Mouse (Mus musculus) cerebellum, adult 9-11 months (tissue): ENCODE measurements around the gene Gm49711.

Experiments
- DNase-seq: peaks from one replicate; pipeline ENCODE4 v3.0.0; 2022

Gene Gm49711

DNA sequence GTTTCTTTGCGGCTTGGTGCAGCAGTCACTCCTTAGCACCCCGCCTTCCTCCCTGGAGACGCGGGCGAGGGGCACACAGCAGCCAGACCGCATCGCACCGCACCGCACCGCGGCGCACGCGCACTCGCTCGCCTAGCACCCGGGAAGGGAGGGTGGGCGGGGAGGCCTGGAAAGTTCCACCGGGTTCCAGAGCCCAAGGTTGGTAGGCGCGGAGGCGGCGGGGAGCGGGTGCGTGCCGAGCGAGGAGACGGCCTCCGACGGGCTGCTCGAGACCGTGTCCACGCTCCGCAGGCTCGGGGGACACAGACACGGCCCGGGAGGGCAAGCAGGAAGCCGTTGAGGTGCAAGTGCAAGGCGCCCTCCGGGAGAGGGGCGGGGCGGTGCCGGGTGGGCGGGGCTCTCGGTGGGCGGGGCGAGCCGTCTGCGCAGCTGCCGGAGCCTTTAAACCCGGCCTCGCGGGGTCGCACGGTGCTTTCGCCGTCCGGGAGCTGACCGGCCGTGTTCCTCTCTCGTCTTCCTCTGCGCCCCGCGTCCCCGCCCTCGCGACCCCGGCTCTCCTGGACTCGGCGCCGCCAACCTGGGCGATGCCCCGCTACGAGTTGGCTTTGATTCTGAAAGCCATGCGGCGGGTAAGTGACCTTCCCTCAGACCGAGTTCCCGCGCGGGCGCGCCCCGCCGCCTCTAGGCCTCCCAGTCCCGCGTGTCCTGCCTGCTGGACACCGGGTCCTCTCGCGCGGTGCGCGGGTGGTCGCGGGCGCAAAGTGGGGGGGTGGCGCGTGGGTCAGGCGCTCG lies at the start of gene Gm49711, which contains the start of the genes Mrps6 and Slc5a3:
Gene Gm49711, plus strand, starts transcription at position 465 of the 792 bp plus-strand sequence.
Gene Mrps6, plus strand, starts transcription at position 419 of the 792 bp plus-strand sequence.
Gene Slc5a3, plus strand, starts transcription at position 471 of the 792 bp plus-strand sequence.
- peak; percentile 88 for DNase-seq

DNA sequence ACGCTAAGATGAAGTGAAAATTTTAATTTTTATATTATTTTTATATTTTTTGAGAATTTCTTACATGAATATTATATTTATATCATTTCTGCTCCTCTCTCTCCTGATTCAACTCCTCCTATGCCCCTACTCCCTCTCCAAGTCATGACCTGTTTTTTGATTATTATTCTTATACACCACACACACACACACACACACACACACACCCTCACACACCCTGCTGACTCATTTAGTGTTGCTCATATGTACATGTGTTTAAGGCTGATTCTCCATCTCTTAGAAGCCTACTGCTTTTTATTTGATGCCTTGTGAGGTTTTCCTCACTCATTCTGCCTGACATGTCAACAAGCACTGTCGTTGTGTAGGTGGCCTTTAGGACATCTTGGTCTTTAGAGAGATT lies 48.5 kb upstream of the Gm49711 start:
- no peak for DNase-seq

DNA sequence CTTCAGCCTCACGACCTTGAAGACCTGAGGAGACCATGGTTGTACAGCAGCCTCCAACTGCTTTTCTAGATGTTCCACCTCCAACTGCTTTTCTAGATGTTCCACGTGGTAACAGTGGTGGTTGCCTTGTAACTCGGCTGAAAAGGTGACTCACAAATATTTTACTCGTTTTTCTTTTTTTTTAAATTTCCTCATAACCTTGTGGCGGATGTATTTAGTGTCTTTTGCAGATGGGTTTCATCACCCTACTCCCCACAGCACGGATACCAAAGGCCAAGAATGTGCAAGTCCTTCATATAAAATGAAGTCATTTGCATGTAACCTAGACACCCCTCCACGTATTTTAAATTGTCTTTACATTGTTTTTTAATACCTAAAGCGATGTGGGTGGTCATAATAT lies 41.3 kb upstream of the Gm49711 start:
- no peak for DNase-seq

DNA sequence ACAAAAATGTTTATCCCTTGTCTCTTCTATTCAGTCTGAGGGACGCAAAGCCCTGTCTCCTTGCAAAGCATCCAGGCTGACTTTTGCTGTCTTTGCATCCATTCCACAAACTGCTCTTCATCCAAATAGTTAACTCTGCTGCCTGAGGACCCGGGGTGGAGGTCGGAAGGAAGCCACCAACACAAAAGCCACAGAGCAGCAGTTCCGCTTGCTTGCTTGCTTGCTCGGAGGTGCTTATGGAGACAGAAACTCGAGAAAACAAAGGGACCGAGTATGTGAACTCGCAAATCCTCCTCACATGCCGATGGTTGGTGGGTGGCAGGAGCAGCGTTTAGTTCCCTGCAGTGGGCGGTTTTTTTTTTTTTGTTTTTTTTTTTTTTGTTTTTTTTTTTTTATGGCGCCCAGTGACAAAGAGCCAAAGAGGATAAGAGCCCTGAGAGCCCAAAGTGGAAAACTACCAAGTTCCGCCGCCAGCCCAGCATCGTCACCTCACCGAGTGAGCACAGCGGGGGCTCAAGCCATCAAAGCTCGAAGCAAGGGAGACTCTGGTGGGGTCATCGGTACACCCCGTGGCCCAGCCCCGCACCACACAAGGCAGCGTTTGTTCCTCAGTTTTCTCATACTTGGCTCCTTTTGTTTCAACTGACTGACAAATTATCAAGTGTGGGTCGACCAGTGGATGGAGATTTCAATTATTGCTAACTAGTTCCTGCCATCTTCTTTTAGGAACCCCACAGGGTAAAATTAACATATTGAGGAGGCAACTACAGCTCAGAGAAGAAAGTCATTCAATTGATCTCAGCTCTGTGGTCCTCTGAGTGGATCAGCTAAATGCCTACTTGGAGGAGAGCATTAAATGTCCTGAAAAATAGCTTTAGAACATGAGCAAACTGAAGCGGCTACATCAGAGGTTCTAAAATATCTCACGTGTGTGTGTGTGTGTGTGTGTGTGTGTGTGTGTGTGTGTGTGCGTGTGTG lies 38.7 kb upstream of the Gm49711 start:
- no peak for DNase-seq

DNA sequence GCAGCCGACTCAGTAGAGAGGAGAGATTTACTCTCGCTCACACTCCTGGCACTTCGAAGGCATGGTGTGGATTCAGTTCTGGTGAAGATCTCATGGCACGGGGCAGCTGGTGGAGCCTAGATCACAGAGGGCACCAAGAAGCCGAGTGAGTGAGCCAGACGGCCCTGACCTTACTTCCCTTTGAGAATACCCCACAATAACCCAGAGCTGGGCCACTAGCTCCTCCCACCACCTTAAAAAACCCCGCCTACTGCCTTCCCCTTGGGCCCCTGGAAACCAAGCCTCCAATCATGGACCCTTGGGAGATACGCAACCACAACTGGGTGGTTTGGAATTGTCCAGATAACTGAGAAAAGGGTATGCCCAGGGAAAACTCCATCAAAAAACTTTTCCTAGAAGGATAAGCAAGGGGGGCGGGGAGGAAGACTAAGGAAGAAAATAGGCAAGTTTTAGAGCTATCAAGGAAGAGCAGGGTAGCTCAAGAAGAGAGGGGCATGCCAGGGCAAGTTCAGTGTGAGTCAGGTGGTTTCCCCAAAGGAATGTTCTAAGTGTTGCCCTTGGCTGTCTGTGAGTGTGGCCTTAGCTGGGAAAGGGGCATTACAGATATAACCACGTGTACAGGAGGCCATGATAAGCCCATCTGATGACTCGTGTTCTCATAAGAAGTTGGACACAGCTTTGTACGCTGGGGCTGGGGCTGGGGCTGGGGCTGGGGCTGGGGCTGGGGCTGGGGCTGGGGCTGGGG lies 36.3 kb upstream of the Gm49711 start:
- DNase-seq: no peak

DNA sequence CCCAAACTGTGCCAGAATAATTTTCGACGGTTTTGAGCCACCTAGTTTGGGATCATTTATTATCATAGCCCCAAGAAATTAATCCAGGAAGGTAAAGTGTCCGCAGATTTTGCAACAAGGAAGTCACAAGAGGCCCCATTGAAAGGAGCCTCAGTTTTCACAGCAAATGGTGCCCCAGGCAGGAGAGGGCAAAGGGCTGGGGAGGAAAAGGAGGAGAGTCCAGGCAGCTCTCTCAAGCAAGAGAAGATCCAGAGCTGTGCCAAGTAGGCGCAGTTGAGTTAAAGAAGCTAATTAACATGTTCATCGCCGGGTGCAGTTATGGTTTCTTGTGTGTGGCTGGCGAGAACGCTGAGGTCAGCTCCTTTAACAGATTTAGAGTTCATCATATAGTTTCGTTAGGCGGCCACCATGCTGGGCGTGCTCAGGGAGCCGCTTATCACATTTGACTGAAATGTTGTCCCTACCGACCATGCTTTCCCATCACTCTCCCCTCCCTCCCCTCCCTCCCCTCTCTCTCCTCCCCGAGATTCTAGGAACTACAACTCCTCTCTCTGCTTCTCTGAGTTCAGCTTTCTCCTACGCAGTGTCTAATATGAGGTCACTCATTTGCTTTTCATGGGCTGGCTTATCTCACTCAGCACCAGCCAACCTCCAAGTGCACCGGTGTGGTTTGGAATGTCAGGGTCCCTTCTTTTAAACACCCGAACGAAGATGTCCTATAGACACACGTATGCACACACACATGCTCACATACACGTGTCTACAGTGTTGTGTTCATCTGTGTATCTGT lies 35.4 kb upstream of the Gm49711 start:
- no peak for DNase-seq

DNA sequence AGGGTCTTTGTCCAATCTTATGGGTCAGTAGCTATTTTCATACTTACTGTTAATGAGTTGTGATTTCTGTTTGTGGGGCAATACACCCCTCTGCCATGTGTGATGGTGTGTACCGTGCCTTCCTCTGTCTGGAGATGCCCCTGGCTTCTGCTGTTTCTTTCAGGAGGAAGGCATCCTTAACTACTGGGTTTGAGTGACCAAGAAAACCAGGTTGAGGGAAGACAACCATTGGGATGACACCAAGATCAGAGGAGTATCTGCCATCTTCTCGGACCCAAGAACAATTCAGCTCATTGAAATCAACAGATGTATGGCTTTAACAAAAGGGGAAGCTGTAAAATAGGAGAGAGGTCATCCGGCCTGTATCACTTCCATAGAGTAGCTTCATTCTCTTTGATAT lies 24.8 kb upstream of the Gm49711 start:
- DNase-seq: no peak

DNA sequence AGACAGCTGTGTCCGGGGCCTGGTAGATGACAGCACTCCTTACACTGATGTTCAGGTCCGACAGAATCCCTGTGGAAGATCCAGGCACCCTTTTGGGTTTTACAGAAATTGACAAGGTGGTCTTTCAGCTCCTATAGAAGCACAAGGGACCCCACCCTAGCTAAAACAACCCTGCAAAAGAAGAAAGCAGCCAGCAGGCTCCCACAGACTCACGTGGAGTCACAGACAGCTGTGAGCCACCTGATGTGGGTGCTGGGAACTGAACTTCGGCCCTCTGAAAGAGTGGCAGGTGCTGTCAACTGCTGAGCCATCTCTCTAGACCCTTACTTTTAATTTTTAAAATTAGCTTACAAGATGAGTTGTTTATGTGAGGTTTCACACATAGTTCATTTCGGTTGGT lies 23.4 kb upstream of the Gm49711 start:
- DNase-seq: no peak

DNA sequence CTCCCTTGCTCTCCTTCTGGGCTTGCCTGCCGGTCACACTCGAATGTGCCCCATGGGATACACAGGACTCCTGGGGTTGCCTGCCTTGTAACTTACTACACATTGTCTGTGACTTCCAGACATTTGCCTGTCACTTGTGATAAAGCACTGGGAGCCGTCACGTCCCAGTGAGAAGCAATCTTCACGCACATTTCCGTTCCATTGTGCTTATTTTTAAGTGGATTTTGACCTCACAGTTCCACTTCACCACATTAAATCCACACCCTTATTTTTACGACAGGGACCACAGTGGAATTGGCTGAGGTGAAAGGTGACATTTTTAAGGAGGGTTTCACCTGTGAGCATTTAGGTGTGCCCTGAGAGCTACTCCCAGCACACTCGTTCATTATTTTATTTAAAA lies 21.4 kb upstream of the Gm49711 start:
- DNase-seq: no peak

DNA sequence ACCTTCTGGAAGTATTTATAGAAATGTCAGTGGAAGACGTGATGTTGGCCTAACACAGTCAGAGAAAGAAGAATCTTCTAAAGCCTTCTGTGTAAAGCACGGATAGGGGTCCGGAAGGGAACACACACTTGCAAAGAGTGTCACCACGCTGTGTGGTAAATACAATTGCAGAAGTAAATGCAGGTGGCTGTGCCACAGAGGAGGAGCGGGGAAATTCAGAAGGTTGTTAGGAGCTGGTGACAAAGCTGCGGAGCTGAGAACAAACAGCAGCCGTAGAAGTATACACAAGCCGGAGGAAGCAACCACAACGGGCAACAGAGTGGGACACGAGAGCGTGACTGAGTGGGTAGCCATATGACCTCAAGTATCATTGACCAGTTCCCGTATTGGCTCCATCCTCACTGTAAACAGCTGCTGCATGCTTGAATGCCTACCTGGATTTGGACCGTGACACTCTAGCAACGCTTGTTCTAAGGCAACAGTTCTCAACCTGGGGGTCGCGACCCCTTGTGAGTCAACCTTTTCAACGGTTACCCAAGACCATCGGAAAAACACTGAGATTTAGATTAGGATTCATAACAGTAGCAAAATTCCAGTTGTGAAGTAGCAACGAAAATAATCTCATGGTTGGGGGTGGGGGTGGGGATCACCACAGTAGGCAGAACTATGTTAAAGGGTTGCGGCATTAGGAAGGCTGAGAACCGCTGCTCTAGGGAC lies 20.1 kb upstream of the Gm49711 start:
- no peak for DNase-seq

DNA sequence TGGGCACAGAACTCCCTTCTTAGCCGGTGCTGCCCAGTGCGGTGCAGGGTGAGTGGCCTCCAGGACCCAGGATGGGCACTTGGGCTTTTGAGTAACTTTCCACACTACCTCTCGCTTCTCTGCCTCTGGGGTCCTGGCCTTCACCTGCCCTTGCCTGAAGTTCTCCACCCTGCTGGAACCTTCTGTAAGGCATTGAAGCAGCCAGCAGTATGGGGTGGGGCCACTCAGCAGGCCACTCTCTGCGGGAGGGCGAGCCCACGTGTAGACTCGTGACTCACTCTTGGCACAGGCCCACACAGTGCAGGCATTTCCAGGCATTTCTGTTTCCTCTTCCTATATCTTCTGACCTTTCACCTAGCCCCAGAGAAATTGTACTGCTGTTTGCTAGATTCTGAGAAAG lies 18.7 kb upstream of the Gm49711 start:
- no peak for DNase-seq

DNA sequence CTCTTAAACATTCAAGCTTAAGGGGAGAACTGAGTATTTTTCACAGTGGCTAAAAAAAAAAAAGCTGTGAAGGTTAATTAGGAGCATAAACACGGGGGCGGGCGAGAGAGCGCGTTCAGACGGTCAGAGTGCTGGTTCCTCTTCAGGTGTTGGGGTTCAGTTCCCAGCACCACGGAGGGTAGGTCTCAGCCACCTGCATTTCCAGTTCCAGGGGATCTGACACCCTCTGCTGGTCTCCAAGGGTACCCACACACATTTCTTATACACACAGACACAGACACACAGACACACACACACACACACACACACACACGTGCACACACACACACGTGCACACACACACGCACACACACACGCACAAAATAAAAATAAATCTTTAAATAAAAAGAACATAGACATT lies 18.1 kb upstream of the Gm49711 start:
- no peak for DNase-seq

DNA sequence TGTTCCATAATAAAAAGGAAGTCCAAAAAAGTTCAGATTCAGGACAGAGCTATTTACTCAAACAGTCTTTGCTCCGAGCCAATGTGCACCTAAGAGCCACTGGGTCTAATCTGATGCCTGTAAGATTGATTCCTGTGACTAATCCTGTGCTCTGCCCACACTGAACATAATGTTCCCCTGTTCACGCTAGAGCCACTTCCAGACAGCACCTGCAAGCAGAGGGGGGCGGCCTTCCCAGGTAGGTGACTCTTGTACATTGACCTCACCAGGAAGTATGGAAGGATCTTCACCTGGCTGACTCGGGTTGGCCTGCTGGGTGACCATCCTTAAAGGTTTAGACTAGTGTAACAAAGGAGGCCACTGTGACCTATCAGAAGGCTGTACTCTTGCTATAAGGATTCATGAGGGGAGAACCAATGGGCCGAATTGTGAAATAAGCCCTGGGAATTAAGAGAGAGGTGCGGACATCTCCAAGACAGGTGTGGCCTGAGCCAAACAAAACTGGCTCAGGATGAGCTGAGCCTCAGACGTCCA lies 6.3 kb upstream of the Gm49711 start:
- DNase-seq: no peak

DNA sequence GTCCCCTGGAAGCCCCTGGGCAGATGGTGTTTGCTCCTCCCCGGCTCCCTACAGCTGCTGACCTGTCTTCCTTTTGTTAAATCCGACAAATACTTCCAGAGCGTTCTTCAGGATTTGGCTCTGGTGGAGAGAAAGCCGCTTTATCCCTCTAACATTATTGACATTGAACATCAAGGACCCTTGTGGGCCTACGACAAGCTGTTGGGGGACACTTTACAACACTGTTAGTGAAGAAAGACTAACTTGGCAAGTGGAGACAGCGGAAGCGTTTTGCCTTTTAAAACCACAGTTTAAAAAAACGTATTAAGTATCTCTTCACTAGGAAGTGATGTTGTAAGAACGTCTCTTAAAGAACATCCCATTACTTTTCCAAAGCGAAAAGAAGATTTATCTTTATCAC lies 5.5 kb upstream of the Gm49711 start:
- no peak for DNase-seq

DNA sequence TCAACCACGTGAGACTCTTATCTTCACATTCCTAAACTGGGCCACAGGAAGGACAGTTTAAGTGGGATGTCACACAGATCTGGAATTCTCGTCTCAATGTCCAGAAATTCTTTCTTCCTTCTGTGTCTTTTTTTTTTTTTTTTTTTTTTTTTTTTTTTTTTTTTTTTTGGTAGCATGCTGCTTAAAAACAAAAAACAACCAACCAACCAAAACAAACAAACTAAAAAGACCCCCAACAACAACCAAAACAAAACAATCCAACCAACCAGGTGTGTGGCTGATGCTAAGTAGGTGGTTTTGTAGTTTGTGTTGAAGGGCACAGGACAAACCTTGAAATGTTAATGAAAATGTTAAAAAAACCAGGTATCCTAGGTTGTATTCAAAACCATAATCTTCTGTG lies 1.4 kb upstream of the Gm49711 start:
- DNase-seq: no peak

DNA sequence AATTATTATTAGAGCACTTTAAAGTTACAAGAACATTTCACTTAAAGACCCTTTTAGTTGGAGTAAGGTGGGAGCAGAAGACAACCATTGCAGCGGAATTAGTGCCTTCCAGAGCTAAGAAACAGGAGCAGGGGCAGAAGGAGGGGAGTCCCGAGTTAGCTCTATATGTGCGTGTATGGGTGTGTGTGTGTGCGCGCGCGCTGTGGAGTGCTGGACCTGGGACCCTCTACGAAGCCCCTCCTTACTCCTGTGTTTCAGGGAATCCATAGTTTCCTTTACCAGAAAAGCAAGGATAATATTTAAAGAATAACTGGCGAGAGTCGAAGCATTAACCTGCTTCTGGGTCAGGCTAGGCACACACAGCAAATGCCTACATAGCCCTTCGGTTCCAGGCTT lies 662 bp upstream of the Gm49711 start:
- DNase-seq: no peak

DNA sequence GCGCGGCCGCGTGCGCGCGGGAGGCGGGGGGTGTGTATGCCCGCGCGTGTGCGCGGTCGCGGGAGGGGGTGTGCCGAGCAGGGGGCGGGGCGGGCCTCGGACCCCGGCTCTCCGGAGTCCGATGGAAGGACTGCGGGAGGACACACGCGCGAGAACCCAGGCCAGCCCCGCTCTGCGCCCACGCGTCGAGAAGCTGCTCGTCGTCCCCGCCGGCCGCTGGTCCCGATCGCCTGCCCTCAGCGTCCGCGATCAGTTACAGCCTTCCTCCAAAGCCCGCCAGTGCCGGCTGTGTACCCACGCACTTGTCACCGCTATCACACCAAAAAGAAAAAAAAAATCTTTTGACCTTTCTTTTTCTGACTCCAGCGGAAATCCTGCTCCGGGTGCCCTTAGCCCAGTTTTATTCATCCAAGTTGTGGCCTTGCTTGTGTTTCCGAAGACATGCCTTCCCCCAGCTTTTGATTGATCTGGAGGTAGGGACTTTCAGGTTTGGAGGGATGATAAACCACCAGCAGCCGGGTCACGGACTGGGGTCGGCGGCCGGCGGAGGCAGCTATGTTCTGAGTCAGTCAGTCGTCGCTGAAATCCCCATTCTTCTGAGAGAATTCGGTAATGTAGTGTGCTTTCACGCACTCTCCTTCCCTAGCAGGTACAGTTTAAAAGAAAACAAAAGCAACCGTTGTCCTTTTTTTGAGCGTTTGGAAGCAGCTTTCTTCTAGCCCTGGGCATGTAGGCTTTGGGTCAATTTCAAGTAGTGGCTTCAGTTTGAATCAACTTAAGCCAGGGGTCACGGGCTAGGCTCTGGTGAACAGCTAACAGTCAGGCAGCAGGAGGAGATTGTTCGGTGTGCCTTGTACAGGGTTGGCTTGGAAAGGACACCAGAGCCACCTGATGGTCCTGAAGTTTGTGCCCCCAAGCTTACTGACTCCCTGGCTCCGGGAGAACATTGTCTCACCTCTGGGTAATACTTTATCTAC lies 816 bp downstream of the Gm49711 start:
- no peak for DNase-seq

DNA sequence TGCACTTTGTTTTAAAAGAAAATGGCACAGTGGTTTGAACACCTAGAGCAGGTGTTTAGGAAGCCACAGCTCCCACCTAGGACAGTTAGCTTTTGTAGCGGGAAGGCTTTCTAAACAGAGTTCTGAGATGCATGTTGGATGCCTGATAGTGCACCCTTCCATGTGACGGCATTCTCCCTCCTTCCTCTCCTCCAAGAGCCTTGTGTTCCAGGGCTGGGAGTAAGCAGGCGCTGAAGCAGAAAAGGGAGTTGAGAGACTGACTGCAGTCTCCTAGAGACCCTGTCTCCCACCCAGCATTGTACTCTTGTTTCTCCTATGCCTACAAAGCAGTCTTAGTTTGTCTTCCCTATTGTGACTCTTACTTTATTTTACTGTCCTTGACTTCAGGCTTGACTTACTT lies 2.1 kb downstream of the Gm49711 start:
- no peak for DNase-seq

DNA sequence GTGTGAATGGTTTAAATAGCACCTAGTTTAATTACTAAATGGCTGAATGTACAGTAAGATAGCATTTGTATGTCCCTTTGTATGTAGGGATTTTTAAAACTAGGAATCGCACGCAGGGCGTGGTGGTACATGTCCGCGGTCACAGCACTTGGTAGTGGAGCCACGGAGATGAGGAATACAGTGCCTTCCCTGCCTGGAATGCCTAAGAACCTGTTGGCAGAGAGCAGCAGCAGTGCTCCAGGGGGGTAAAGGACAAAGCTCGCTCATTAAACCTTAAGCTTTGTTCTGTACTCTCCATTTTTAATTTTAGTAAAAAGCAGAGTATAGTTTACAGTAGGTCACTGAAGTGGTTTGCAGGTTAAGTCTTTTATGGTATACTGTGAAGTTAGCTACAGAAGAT lies 3.5 kb downstream of the Gm49711 start:
- DNase-seq: no peak

DNA sequence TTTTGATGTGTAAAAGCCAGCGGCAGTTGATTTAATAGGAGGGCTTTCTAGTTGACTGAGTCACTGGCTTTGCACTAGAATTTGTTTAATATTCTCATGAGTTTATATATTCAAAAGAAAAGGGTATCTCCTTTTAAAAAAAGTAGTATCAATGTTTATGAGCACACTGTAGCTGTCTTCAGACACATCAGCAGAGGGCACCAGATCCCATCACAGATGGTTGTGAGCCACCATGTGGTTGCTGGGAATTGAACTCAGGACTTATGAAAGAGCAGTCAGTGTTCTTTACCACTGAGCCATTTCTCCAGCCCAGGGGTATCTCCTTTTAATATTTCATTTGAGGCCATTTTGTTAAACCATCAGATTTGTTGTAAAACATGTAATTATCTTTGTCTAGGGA lies 4.7 kb downstream of the Gm49711 start:
- DNase-seq: no peak
